Comparison of ENCODE assay signal across 12 mouse cellular contexts in genomic region chr14:31394822-31395532, GRCm38 (mm10). TPM values are rescaled to one million over a fixed set of nuclear protein-coding genes. Genes with fewer than 3 reads are reported as not detected.
A peak's percentile ranks its signal among the peaks of the same experiment; 100 is the strongest.
DNase-seq lines count a peak whose midpoint lies in the region; TF ChIP-seq lines count a peak whose summit lies in the region.
"Had no signal": no experiment of that assay in that cellular context is flagged by ENCODE, and none has a peak within 500 bp of the region (broad histone marks: within the 10 kb centered on the region; RNA-seq: fewer than 3 reads in every experiment).

No protein-coding gene starts in this region.

- H3K27me3 ChIP-seq in embryonic facial prominence, embryonic 10.5 days (replicated peaks; ENCODE audit: low read depth, poor library complexity, severe bottlenecking), result no peaks in the 10 kb centered on the region
- H3K27me3 ChIP-seq: liver, embryonic 13.5 days had no signal

- peak; percentile 11; the same call in 1 of the 2 replicates for TF ChIP-seq CTCF in gastrocnemius, adult 2 months (IDR thresholded peaks at IDR 0.05)
- TF ChIP-seq CTCF in left cerebral cortex, adult 2 months (IDR thresholded peaks at IDR 0.05), result no peak; the same call in 1 of the 2 replicates

- 0 out of 4 replicates have a peak, but pooled peaks cover 0 to 2% of the 10 kb centered on the region in 2 experiments for H3K4me1 ChIP-seq in ES-E14 (ENCODE audit: control insufficient read depth in 2 of 2, insufficient read depth in 2 of 2, low read length in 2 of 2, poor library complexity in 1 of 2)
- H3K4me1 ChIP-seq in embryonic facial prominence, embryonic 10.5 days, result peaks cover 23% of the 10 kb centered on the region
- H3K4me1 ChIP-seq: liver, embryonic 13.5 days had no signal

- H3K9me3 ChIP-seq in ES-E14 (ENCODE audit: control insufficient read depth, insufficient read depth, low read depth, low read length), result no peaks in the 10 kb centered on the region
- H3K9me3 ChIP-seq in embryonic facial prominence, embryonic 10.5 days, result peaks cover 5% of the 10 kb centered on the region; the same call in 1 of the 2 replicates

- no peak overlapping the region for H3K9ac ChIP-seq in ES-E14 (ENCODE audit: insufficient read depth, low read depth, low read length, poor library complexity, severe bottlenecking)
- H3K9ac ChIP-seq: liver, embryonic 13.5 days had no signal

- in situ Hi-C loops in ES-E14 (cut with MboI; ENCODE audit: low sequenced_read_pairs in 2 of 2, unreplicated experiment in 2 of 2), result no loop called here

- no peaks in the 10 kb centered on the region for H3K36me3 ChIP-seq in ES-E14 (ENCODE audit: control insufficient read depth, insufficient read depth, low read length, poor library complexity, severe bottlenecking)
- peaks cover 21% of the 10 kb centered on the region for H3K36me3 ChIP-seq in embryonic facial prominence, embryonic 10.5 days (replicated peaks)

- 93% methylated on average over 9 of the region's 9 CpGs for WGBS in embryonic facial prominence, embryonic 10.5 days

- peak overlapping the region; percentile 20; the same call in 1 of the 2 replicates for H3K27ac ChIP-seq in gastrocnemius, adult 2 months
- H3K27ac ChIP-seq in left cerebral cortex, adult 2 months, result peak overlapping the region; percentile 75
- H3K27ac ChIP-seq in ES-E14 (ENCODE audit: insufficient read depth, low read depth, low read length, poor library complexity, severe bottlenecking), result no peak overlapping the region
- H3K27ac ChIP-seq in embryonic facial prominence, embryonic 10.5 days (replicated peaks), result no peak overlapping the region
- H3K27ac ChIP-seq: liver, embryonic 13.5 days had no signal

- peak; percentile 12 for DNase-seq in gastrocnemius, adult 2 months
- DNase-seq in gastrocnemius, adult 18-20 months (ENCODE audit: low spot score), result no peak
- no peak for DNase-seq in left cerebral cortex, adult 2 months (ENCODE audit: extremely low spot score in 1 of 2, low spot score in 2 of 2)
- DNase-seq in left cerebral cortex, adult 11 months (ENCODE audit: low spot score), result no peak
- DNase-seq in ES-E14 (ENCODE audit: low read depth, low spot score), result no peak
- DNase-seq in lung, postnatal 10 days, result peak; percentile 52
- DNase-seq in ovary, adult 18-20 months (ENCODE audit: low spot score), result no peak
- no peak for DNase-seq in embryonic facial prominence, embryonic 10.5 days (ENCODE audit: low spot score)
- DNase-seq: cerebellum, adult 8-10 months; kidney, adult 8-10 months; liver, embryonic 13.5 days; thymus, postnatal 4 days had no signal

- intact Hi-C loops in gastrocnemius, adult 2 months (cut with DNase I), result no loop called here
- intact Hi-C loops in left cerebral cortex, adult 2 months (cut with DNase I), result no loop called here

- H3K4me3 ChIP-seq in gastrocnemius, adult 2 months, result no peak overlapping the region
- no peak overlapping the region for H3K4me3 ChIP-seq in left cerebral cortex, adult 2 months
- no peak overlapping the region for H3K4me3 ChIP-seq in ES-E14 (ENCODE audit: insufficient read depth in 1 of 2, low read depth in 1 of 2, low read length in 2 of 2, poor library complexity in 1 of 2, severe bottlenecking in 1 of 2)
- no peak overlapping the region for H3K4me3 ChIP-seq in embryonic facial prominence, embryonic 10.5 days
- H3K4me3 ChIP-seq: liver, embryonic 13.5 days had no signal

TF ChIP-seq in ES-E14, 5 proteins besides CTCF, POLR2A, EP300 and RAD21:
- no peak for TF ChIP-seq CHD2 (IDR thresholded peaks at IDR 0.05; ENCODE audit: low read depth, low read length)
- 0 out of 2 replicates have a peak, but pooled peaks have one; percentile 29 for TF ChIP-seq ZC3H11A (IDR thresholded peaks at IDR 0.05; ENCODE audit: borderline replicate concordance, low read depth, low read length)

RNA-seq across cellular contexts. Expression of gene Sh3bp5, which starts 40.9 kb away (rescaled TPM):
- total RNA-seq in gastrocnemius, adult 2 months (2021), result 10 to 100 TPM; 55.1 to 58.5 TPM
- total RNA-seq in gastrocnemius, adult 18-20 months (2021), result 10 to 100 TPM; 53.6 to 65.7 TPM
- total RNA-seq in left cerebral cortex, adult 2 months (2021), result 10 to 100 TPM; 63.5 to 65.4 TPM
- 2.7 and 4.6 TPM in 2 replicates for total RNA-seq in ES-E14 (2012; rRNA removed)
- polyA plus RNA-seq in embryonic facial prominence, embryonic 10.5 days (2016; fragmentation: Nextera tagmentation; extraction: Ambion mirVana), result 26.3 and 30.2 TPM in 2 replicates

RNA-seq across cellular contexts. Expression of gene Capn7, which starts 58.5 kb away (rescaled TPM):
- 10 to 100 TPM; 29.4 to 33.6 TPM for total RNA-seq in gastrocnemius, adult 2 months (2021)
- total RNA-seq in gastrocnemius, adult 18-20 months (2021), result 10 to 100 TPM; 27.2 to 30.2 TPM
- total RNA-seq in left cerebral cortex, adult 2 months (2021), result 10 to 100 TPM; 33.8 to 38.3 TPM
- 16.5 and 23.7 TPM in 2 replicates for total RNA-seq in ES-E14 (2012; rRNA removed)
- polyA plus RNA-seq in embryonic facial prominence, embryonic 10.5 days (2016; fragmentation: Nextera tagmentation; extraction: Ambion mirVana), result 28.3 TPM in 2 replicates

Comparison
In these comparisons a context has a peak if more than half of its experiments do, and no peak if none do; other contexts are left out.
1. DNase-seq: peak in gastrocnemius, adult 2 months (single experiment) and lung, postnatal 10 days (single experiment); none in gastrocnemius, adult 18-20 months (single experiment), left cerebral cortex, adult 2 months (0 of 2), left cerebral cortex, adult 11 months (single experiment), ES-E14 (single experiment), ovary, adult 18-20 months (single experiment) and embryonic facial prominence, embryonic 10.5 days (single experiment).
2. H3K27ac ChIP-seq: peak in gastrocnemius, adult 2 months (single experiment) and left cerebral cortex, adult 2 months (single experiment); none in ES-E14 (single experiment) and embryonic facial prominence, embryonic 10.5 days (single experiment).